Mouse (Mus musculus): ENCODE results near the gene Ubap2l. TPM values are rescaled to one million over a fixed set of nuclear protein-coding genes. Genes with fewer than 3 reads are reported as not detected.

Gene Ubap2l
- polyA plus RNA-seq, 1 experiment from 2014 or later: 207 TPM

- Histone ChIP-seq H3K27me3 (replicated peaks; ENCODE audit: control insufficient read depth, insufficient read depth, low read length) (no peaks in the 10 kb centered on the region), H3K4me3 (ENCODE audit: low read depth, low read length) (no peak overlapping the region), H3K9ac (ENCODE audit: low read depth, low read length) (peak overlapping the region; percentile 19; the same call in 1 of the 2 replicates), H3K36me3 (ENCODE audit: control insufficient read depth, insufficient read depth, low read length) (no peaks in the 10 kb centered on the region), H3K27ac (replicated peaks; ENCODE audit: low read depth, low read length) (no peak overlapping the region), H3K9me3 (ENCODE audit: control insufficient read depth, low read length) (no peaks in the 10 kb centered on the region), H3K4me1 (ENCODE audit: control insufficient read depth, insufficient read depth, low read length) (peaks cover 15% of the 10 kb centered on the region), H3K4me2 (ENCODE audit: low read depth, low read length) (peak overlapping the region; percentile 38; the same call in 1 of the 2 replicates)
- DNase-seq (ENCODE audit: low spot score) (peak; percentile 88), ATAC-seq (ENCODE audit: low read depth) (no peak)
- 16% methylated on average over 5 of the region's 5 CpGs for WGBS
Observed at GRCm38 (mm10) chr3:90076921-90077716, 24.7 kb upstream of the Ubap2l start.

DNA sequence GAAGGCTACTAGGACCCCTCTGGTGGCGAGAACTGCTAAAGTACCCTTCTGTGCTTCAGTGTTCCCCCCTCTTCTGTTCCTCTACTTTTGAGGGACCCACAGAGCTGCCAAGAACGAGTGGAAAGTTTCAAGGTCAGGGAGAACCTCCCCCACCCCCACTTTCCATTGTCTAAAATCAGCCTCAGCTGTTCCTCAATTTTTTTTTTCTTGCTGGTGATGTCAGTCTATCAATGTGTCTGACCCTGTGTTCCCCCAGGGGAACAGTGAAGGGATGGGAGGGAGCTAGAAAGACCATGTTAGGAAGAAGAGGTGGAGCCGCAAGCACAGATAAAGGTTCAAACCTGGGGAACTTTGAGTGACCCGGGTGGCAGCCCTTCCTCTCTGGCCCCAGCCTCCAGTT is 19.9 kb upstream of the Ubap2l start, which contains the start of gene Tpm3:
Gene Tpm3 (plus strand): TSS at position 356 of the 400 bp plus-strand sequence.
- no peak within 1 kb of the TSS for H3K9ac ChIP-seq (ENCODE audit: low read depth, low read length)
- no peak within 1 kb of the TSS for H3K4me2 ChIP-seq (ENCODE audit: low read depth, low read length)
- H3K4me3 ChIP-seq (ENCODE audit: low read depth, low read length): no peak within 1 kb of the TSS
- no peak for DNase-seq (ENCODE audit: low spot score)
- peaks cover 5% of the 10 kb centered on the region; the same call in 1 of the 2 replicates for H3K4me1 ChIP-seq (ENCODE audit: control insufficient read depth, insufficient read depth, low read length)
- no peak within 1 kb of the TSS for H3K27ac ChIP-seq (replicated peaks; ENCODE audit: low read depth, low read length)
- no peaks in the 10 kb centered on the region for H3K27me3 ChIP-seq (replicated peaks; ENCODE audit: control insufficient read depth, insufficient read depth, low read length)
- no peaks in the 10 kb centered on the region for H3K9me3 ChIP-seq (ENCODE audit: control insufficient read depth, low read length)
- no peak for ATAC-seq (ENCODE audit: low read depth)
- no peaks in the 10 kb centered on the region for H3K36me3 ChIP-seq (ENCODE audit: control insufficient read depth, insufficient read depth, low read length)
- WGBS: 75% methylated on average over 4 of the region's 4 CpGs

DNA sequence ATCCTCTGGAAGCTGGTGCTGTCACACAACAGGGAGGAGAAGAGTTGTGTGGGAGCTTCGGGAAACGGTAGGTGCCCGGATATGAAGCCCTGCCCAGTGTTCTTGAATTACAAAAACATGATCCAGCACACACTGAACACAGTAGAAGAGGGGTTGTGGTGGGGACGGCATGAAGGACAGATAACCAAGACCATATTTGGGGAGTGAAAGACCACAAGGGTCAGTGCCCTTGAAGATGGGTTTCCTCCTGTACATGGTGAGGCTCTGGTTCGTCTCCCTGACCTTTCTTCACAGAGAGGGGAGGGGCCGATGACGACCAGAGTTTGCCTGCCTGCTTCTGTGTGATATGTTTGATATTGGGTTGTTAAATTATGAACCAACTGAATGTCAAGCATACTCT is 17.3 kb upstream of the Ubap2l start:
- Histone ChIP-seq H3K4me3 (ENCODE audit: low read depth, low read length) (no peak overlapping the region), H3K27ac (replicated peaks; ENCODE audit: low read depth, low read length) (no peak overlapping the region), H3K27me3 (replicated peaks; ENCODE audit: control insufficient read depth, insufficient read depth, low read length) (no peaks in the 10 kb centered on the region), H3K36me3 (ENCODE audit: control insufficient read depth, insufficient read depth, low read length) (peaks cover 9% of the 10 kb centered on the region; the same call in 1 of the 2 replicates), H3K9me3 (ENCODE audit: control insufficient read depth, low read length) (no peaks in the 10 kb centered on the region), H3K9ac (ENCODE audit: low read depth, low read length) (no peak overlapping the region), H3K4me1 (ENCODE audit: control insufficient read depth, insufficient read depth, low read length) (no peaks in the 10 kb centered on the region), H3K4me2 (ENCODE audit: low read depth, low read length) (no peak overlapping the region)
- 54% methylated on average over 7 of the region's 7 CpGs for WGBS
- ATAC-seq (ENCODE audit: low read depth): no peak
- DNase-seq (ENCODE audit: low spot score): no peak

DNA sequence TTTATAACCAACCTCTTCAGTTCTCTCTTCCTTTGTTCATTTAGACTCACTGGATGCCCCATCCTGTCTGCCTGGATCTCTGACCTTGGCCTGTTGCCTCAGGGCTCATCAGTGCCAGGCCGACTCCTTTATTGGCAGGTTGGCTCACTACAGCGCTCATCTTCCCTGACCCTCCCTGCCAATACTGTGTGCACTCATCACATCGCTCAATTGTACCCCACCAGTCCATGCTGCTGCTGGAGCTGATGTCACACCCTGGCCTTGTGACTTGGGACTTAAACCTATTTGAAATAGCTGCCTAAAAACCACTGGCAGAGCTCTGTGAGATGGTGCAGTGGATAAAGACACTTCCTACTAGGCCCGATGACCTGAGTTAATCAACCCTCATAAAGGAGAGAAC is 15.4 kb upstream of the Ubap2l start:
- Histone ChIP-seq H3K27ac (replicated peaks; ENCODE audit: low read depth, low read length) (no peak overlapping the region), H3K4me3 (ENCODE audit: low read depth, low read length) (no peak overlapping the region), H3K36me3 (ENCODE audit: control insufficient read depth, insufficient read depth, low read length) (peaks cover 20% of the 10 kb centered on the region), H3K27me3 (replicated peaks; ENCODE audit: control insufficient read depth, insufficient read depth, low read length) (no peaks in the 10 kb centered on the region), H3K9ac (ENCODE audit: low read depth, low read length) (no peak overlapping the region), H3K9me3 (ENCODE audit: control insufficient read depth, low read length) (no peaks in the 10 kb centered on the region), H3K4me2 (ENCODE audit: low read depth, low read length) (no peak overlapping the region), H3K4me1 (ENCODE audit: control insufficient read depth, insufficient read depth, low read length) (no peaks in the 10 kb centered on the region)
- ATAC-seq (ENCODE audit: low read depth): no peak
- 85% methylated on average over 4 of the region's 4 CpGs for WGBS
- no peak for DNase-seq (ENCODE audit: low spot score)

- H3K27ac ChIP-seq (replicated peaks; ENCODE audit: low read depth, low read length): no peak overlapping the region
- no peak for ATAC-seq (ENCODE audit: low read depth)
- no peak overlapping the region for H3K4me2 ChIP-seq (ENCODE audit: low read depth, low read length)
- H3K36me3 ChIP-seq (ENCODE audit: control insufficient read depth, insufficient read depth, low read length): peaks cover 42% of the 10 kb centered on the region
- no peak overlapping the region for H3K4me3 ChIP-seq (ENCODE audit: low read depth, low read length)
- no peak overlapping the region for H3K9ac ChIP-seq (ENCODE audit: low read depth, low read length)
- 61% methylated on average over 3 of the region's 3 CpGs for WGBS
- no peaks in the 10 kb centered on the region for H3K27me3 ChIP-seq (replicated peaks; ENCODE audit: control insufficient read depth, insufficient read depth, low read length)
- no peak for DNase-seq (ENCODE audit: low spot score)
- no peaks in the 10 kb centered on the region for H3K4me1 ChIP-seq (ENCODE audit: control insufficient read depth, insufficient read depth, low read length)
- no peaks in the 10 kb centered on the region for H3K9me3 ChIP-seq (ENCODE audit: control insufficient read depth, low read length)
Observed at GRCm38 (mm10) chr3:90065553-90065952, 13.1 kb upstream of the Ubap2l start.

GRCm38 (mm10) chr3:90064383-90064782 is 12.0 kb upstream of the Ubap2l start:
- no peak overlapping the region for H3K4me2 ChIP-seq (ENCODE audit: low read depth, low read length)
- ATAC-seq (ENCODE audit: low read depth) (no peak), DNase-seq (ENCODE audit: low spot score) (no peak)
- no peak overlapping the region for H3K4me3 ChIP-seq (ENCODE audit: low read depth, low read length)
- H3K9me3 ChIP-seq (ENCODE audit: control insufficient read depth, low read length): no peaks in the 10 kb centered on the region
- H3K4me1 ChIP-seq (ENCODE audit: control insufficient read depth, insufficient read depth, low read length): no peaks in the 10 kb centered on the region
- 0 out of 2 replicates have a peak overlapping the region, but pooled peaks have one; percentile 11 for H3K9ac ChIP-seq (ENCODE audit: low read depth, low read length)
- H3K36me3 ChIP-seq (ENCODE audit: control insufficient read depth, insufficient read depth, low read length): peaks cover 52% of the 10 kb centered on the region
- no peaks in the 10 kb centered on the region for H3K27me3 ChIP-seq (replicated peaks; ENCODE audit: control insufficient read depth, insufficient read depth, low read length)
- 77% methylated on average over 3 of the region's 3 CpGs for WGBS
- no peak overlapping the region for H3K27ac ChIP-seq (replicated peaks; ENCODE audit: low read depth, low read length)

DNA sequence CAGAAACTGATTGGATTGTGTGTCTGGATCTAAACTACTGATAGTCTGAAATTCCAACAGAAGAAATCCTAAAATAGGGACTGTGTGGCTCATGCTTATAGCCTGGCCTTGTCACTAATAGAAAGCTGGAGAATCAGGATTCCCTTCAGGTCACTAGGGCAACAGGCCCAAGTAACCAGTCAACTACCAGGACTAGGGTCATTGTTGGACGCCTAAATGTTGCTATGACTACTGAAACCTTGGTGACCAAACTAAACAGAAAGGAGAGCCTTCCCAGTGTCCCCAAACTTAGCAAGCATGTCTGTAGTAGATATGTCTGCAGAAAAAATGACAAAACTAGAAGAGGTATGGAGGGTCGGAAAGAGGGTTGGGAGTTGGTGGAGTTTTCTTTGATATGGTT is 10.1 kb upstream of the Ubap2l start:
- no peak for ATAC-seq (ENCODE audit: low read depth)
- Histone ChIP-seq H3K27me3 (replicated peaks; ENCODE audit: control insufficient read depth, insufficient read depth, low read length) (no peaks in the 10 kb centered on the region), H3K36me3 (ENCODE audit: control insufficient read depth, insufficient read depth, low read length) (peaks cover 60% of the 10 kb centered on the region), H3K27ac (replicated peaks; ENCODE audit: low read depth, low read length) (no peak overlapping the region), H3K4me2 (ENCODE audit: low read depth, low read length) (no peak overlapping the region), H3K4me3 (ENCODE audit: low read depth, low read length) (no peak overlapping the region), H3K9me3 (ENCODE audit: control insufficient read depth, low read length) (no peaks in the 10 kb centered on the region), H3K4me1 (ENCODE audit: control insufficient read depth, insufficient read depth, low read length) (no peaks in the 10 kb centered on the region), H3K9ac (ENCODE audit: low read depth, low read length) (no peak overlapping the region)
- WGBS: 81% methylated on average over 2 of the region's 2 CpGs
- no peak for DNase-seq (ENCODE audit: low spot score)

- no peak overlapping the region for H3K4me3 ChIP-seq (ENCODE audit: low read depth, low read length)
- H3K4me2 ChIP-seq (ENCODE audit: low read depth, low read length): no peak overlapping the region
- H3K9me3 ChIP-seq (ENCODE audit: control insufficient read depth, low read length): no peaks in the 10 kb centered on the region
- peaks cover 70% of the 10 kb centered on the region for H3K36me3 ChIP-seq (ENCODE audit: control insufficient read depth, insufficient read depth, low read length)
- WGBS: 95% methylated on average over 6 of the region's 6 CpGs
- ATAC-seq (ENCODE audit: low read depth) (no peak), DNase-seq (ENCODE audit: low spot score) (no peak)
- no peaks in the 10 kb centered on the region for H3K27me3 ChIP-seq (replicated peaks; ENCODE audit: control insufficient read depth, insufficient read depth, low read length)
- H3K4me1 ChIP-seq (ENCODE audit: control insufficient read depth, insufficient read depth, low read length): no peaks in the 10 kb centered on the region
- no peak overlapping the region for H3K9ac ChIP-seq (ENCODE audit: low read depth, low read length)
- no peak overlapping the region for H3K27ac ChIP-seq (replicated peaks; ENCODE audit: low read depth, low read length)
Observed at GRCm38 (mm10) chr3:90061549-90061948, 9.1 kb upstream of the Ubap2l start.

Data from embryonic facial prominence, embryonic 14.5 days (tissue).